In the genomic region with DNA sequence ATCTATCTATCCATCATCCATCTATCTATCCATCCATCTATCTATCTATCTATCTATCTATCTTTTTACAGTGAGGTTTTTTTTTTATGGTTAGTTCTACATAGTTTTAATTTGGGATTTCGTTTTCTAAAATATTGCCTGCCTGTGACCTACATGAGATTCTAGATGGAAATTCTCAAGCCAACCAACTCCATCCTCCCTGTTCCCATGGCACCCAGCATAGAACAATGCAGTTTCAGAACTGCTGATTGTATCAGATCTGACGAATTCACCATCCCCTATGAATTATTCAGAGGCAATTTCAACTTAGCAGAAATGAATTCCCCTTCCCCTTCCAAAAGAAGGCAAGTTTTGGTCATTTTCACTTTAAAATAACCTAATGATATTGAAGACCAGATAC, we compare ENCODE assay signal across 25 mouse cellular contexts.
"Had no signal": no experiment of that assay in that cellular context is flagged by ENCODE, and none has a peak within 500 bp of the region (broad histone marks: within the 10 kb centered on the region; RNA-seq: fewer than 3 reads in every experiment).

No protein-coding gene starts in this region.

- ATAC-seq: hindbrain, embryonic 16.5 days; intestine, embryonic 16.5 days had no signal

- H3K27me3 ChIP-seq: heart, embryonic 13.5 days; heart, embryonic 15.5 days; hindbrain, embryonic 12.5 days; kidney, embryonic 15.5 days; limb, embryonic 13.5 days; limb, embryonic 15.5 days had no signal

- H3K4me3 ChIP-seq: heart, adult 2 months; heart, embryonic 13.5 days; heart, embryonic 15.5 days; hindbrain, embryonic 12.5 days; kidney, embryonic 15.5 days; limb, embryonic 13.5 days; limb, embryonic 15.5 days had no signal

- H3K4me2 ChIP-seq: heart, embryonic 11.5 days; heart, embryonic 13.5 days; heart, embryonic 15.5 days; hindbrain, embryonic 12.5 days; hindbrain, embryonic 14.5 days; kidney, embryonic 15.5 days; limb, embryonic 13.5 days; limb, embryonic 15.5 days had no signal

- H3K36me3 ChIP-seq: heart, embryonic 13.5 days; heart, embryonic 15.5 days; hindbrain, embryonic 12.5 days; kidney, embryonic 15.5 days; limb, embryonic 13.5 days; limb, embryonic 15.5 days had no signal

- H3K27ac ChIP-seq: heart, adult 2 months; heart, embryonic 13.5 days; heart, embryonic 15.5 days; hindbrain, embryonic 12.5 days; hindbrain, embryonic 14.5 days; kidney, embryonic 15.5 days; kidney, postnatal 0 days; limb, embryonic 13.5 days; limb, embryonic 15.5 days had no signal

- H3K9me3 ChIP-seq: heart, embryonic 13.5 days; heart, embryonic 15.5 days; hindbrain, embryonic 12.5 days; kidney, embryonic 15.5 days; limb, embryonic 13.5 days; limb, embryonic 15.5 days had no signal

- H3K9ac ChIP-seq: heart, embryonic 13.5 days; heart, embryonic 15.5 days; hindbrain, embryonic 12.5 days; hindbrain, embryonic 14.5 days; kidney, embryonic 15.5 days; limb, embryonic 13.5 days; limb, embryonic 15.5 days had no signal

- H3K4me1 ChIP-seq: heart, embryonic 13.5 days; heart, embryonic 15.5 days; hindbrain, embryonic 12.5 days; kidney, embryonic 15.5 days; limb, embryonic 13.5 days; limb, embryonic 15.5 days had no signal

- DNase-seq: gastrocnemius, postnatal 14 days; gastrocnemius, postnatal 36 days; heart, adult 11 months; heart, adult 2 months; heart, postnatal 14 days; heart, postnatal 36 days; kidney, adult 11 months; kidney, adult 2 months; kidney, adult 9 months; kidney, postnatal 14 days; kidney, postnatal 36 days; layer of hippocampus, adult 9-11 months; layer of hippocampus, postnatal 36 days; left cerebral cortex, postnatal 4 days had no signal
